Mouse (Mus musculus) cortical plate, adult 2 months (tissue): ENCODE data around the gene Map3k6. TPM values are rescaled to one million over a fixed set of nuclear protein-coding genes. Genes with fewer than 3 reads are reported as not detected.

Experiments used
- H3K27ac ChIP-seq: fragments of 200-500 bp; 2 replicates; pipeline ENCODE4 v1.5.1; 2012; ENCODE audit warnings: low read length, control low read depth, inconsistent platforms; ENCODE audit not compliant: insufficient read depth
- H3K4me1 ChIP-seq: fragments of 200-500 bp; 2 replicates; pipeline ENCODE4 v1.6.1; 2011; ENCODE audit warnings: low read length; ENCODE audit not compliant: control insufficient read depth, insufficient read depth
- H3K4me3 ChIP-seq: fragments of 200-500 bp; 2 replicates; pipeline ENCODE4 v1.5.1; 2011; ENCODE audit warnings: mild to moderate bottlenecking, low read length, control low read depth; ENCODE audit not compliant: insufficient read depth
- CTCF ChIP-seq: fragments of 200-500 bp; IDR thresholded peaks from 2 replicates; pipeline ENCODE4 v1.5.1; 2011; ENCODE audit warnings: mild to moderate bottlenecking, control low read depth, low read length; ENCODE audit not compliant: insufficient read depth; ENCODE audit errors: extremely low read depth
- POLR2A ChIP-seq: fragments of 200-500 bp; IDR thresholded peaks from 2 replicates; pipeline ENCODE4 v1.6.1; 2011; ENCODE audit warnings: mild to moderate bottlenecking, low read length, control low read depth; ENCODE audit not compliant: insufficient read depth; ENCODE audit errors: extremely low read depth
- polyA plus RNA-seq: library from polyadenylated mRNA; depleted of rRNA; stranded (reverse); fragments of >200 nt; gene quantifications from 2 replicates; pipeline ENCODE4 v1.2.3, GENCODE M21; 2012

The Map3k6 gene
- polyA plus RNA-seq, 1 experiment, result 7.9 TPM

GRCm38 (mm10) chr4:133201006-133201771 lies 39.4 kb upstream of the Map3k6 start:
- H3K27ac ChIP-seq, result no peak overlapping the region
- peak; percentile 41; the same call in 1 of the 2 replicates for TF ChIP-seq CTCF
- no peak for TF ChIP-seq POLR2A
- no peak overlapping the region for H3K4me3 ChIP-seq
- H3K4me1 ChIP-seq, result peaks cover 8% of the 10 kb centered on the region; the same call in 1 of the 2 replicates

- Histone ChIP-seq H3K27ac (no peak overlapping the region), H3K4me1 (peaks cover 6% of the 10 kb centered on the region; the same call in 1 of the 2 replicates), H3K4me3 (no peak overlapping the region)
- no peak for TF ChIP-seq POLR2A
- no peak for TF ChIP-seq CTCF
These were observed 38.4 kb upstream of the Map3k6 start for GRCm38 (mm10) chr4:133202254-133202653.

DNA sequence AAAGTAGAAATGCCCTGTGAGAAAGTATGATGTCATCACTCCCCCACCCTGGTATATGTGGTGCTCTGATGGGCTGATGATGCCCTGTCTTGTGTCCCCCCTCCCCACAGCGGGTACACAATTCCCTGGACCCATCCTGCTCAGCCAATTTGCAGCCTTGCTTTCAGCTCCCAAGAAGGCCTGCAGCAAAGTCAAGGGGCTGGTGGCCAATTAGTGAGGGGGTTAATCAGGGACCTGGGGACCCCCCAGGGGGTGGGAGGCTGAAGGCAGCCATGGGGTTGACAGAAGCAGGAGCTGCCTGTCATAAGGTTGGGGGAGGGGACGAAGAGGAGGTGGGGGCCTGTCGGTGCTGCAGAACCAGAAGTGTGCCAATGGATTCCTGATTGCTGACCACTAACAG lies 37.0 kb upstream of the Map3k6 start:
- peaks cover 6% of the 10 kb centered on the region; the same call in 1 of the 2 replicates for H3K4me1 ChIP-seq
- H3K27ac ChIP-seq, result no peak overlapping the region
- TF ChIP-seq POLR2A (no peak), CTCF (no peak)
- H3K4me3 ChIP-seq, result no peak overlapping the region

DNA sequence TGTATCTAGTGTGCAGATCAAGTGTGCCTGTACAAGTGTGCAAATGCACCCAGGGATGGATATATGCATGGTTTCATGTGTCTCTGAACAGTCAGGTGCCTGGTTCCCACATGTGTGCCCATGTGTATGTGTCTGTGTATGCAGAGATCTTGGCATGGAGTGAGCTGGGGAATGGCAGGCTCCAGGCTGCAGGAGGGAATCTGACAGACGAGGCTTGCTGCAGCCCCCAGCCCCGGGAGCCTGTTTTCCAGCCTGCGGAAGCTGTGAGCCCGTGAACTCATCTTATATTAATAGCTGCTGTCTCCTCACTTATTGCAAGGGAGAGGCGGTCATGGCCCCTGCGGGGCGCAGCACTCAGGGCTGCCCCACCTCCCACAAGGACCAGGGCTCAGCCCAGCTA lies 36.2 kb upstream of the Map3k6 start:
- H3K27ac ChIP-seq, result no peak overlapping the region
- H3K4me3 ChIP-seq, result no peak overlapping the region

DNA sequence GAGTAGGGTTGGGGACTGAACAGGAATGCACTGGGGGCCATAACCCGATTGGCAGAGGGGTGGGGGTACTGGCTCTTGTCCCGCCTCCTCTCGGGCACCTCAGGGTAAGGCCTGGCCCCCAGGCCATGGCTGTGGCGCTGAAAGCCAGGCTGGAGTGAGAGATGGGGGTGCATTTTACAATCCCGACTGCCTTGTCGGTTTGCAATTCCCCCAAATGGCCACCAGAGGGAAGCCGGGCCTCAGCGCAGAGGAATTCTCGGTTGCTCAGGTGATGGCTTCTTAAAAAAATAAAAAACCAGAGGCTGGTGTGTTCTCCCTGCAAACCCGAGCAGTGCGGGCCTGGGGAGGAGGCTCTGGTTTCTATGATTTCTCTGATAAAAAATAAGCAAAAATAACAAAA lies 31.3 kb upstream of the Map3k6 start:
- no peaks in the 10 kb centered on the region; the same call in 1 of the 2 replicates for H3K4me1 ChIP-seq
- H3K4me3 ChIP-seq, result no peak overlapping the region
- no peak for TF ChIP-seq POLR2A
- TF ChIP-seq CTCF, result peak; percentile 83
- no peak overlapping the region for H3K27ac ChIP-seq

More for the DNA sequence above, 36.2 kb upstream of the Map3k6 start:
- TF ChIP-seq POLR2A (no peak), CTCF (no peak)
- peaks cover 6% of the 10 kb centered on the region; the same call in 1 of the 2 replicates for H3K4me1 ChIP-seq

GRCm38 (mm10) chr4:133210023-133210787 lies 30.4 kb upstream of the Map3k6 start:
- TF ChIP-seq CTCF (no peak), POLR2A (no peak)

DNA sequence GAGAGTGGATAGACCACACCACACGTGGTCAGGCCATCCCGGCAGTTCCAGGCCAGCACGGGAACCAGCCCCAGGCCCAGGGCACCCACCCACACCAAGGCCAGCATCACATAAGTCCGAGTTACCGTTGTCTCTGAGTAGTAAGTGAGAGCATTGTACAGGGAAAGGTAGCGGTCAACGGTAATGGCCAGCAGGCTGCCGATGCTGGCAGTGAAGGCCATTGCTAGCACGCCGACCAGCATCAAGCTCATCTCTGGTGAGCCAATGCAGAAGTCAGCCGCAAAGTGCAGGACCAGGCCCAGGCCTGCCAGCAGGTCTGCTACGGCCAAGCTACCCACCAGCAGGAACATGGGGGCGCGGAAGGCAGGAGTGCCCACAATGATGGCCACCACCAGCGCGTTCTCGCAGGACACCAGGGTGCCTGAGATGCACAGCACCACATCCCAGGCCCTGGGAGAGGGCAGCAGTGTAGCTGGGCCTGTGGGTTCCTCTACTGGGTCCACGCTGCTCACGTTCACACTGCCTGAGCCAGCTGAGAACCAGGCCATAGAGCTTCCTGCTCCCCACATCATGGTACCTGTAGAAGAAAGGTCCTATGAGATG lies 29.7 kb upstream of the Map3k6 start:
- Histone ChIP-seq H3K27ac (no peak overlapping the region), H3K4me3 (no peak overlapping the region), H3K4me1 (no peaks in the 10 kb centered on the region; the same call in 1 of the 2 replicates)
- TF ChIP-seq CTCF (no peak), POLR2A (no peak)

More at GRCm38 (mm10) chr4:133210023-133210787, 30.4 kb upstream of the Map3k6 start:
- H3K4me3 ChIP-seq, result no peak overlapping the region
- no peaks in the 10 kb centered on the region; the same call in 1 of the 2 replicates for H3K4me1 ChIP-seq
- no peak overlapping the region for H3K27ac ChIP-seq

GRCm38 (mm10) chr4:133211751-133212561 lies 28.7 kb upstream of the Map3k6 start, which contains the start of the genes Cd164l2 and Gpr3:
Gene Cd164l2 (plus strand): TSS chr4:133212131.
Gene Gpr3 (minus strand): TSS chr4:133212536.
- H3K4me1 ChIP-seq, result no peaks in the 10 kb centered on the region; the same call in 1 of the 2 replicates
- H3K27ac ChIP-seq, result peak within 1 kb of the TSS; percentile 26; the same call in 1 of the 2 replicates
- TF ChIP-seq CTCF (no peak), POLR2A (no peak)
- H3K4me3 ChIP-seq, result peak within 1 kb of the TSS; percentile 45
